Mouse (Mus musculus): ENCODE data around the gene Stt3a. TPM values are rescaled to one million over a fixed set of nuclear protein-coding genes. Genes with fewer than 3 reads are reported as not detected.

The Stt3a gene
- polyA plus RNA-seq, 1 experiment, result 287 TPM

GRCm38 (mm10) chr9:36794487-36794886, 27.0 kb upstream of the Stt3a start:
- Histone ChIP-seq H3K79me2 (ENCODE audit: control insufficient read depth, insufficient read depth) (peaks cover 40% of the 10 kb centered on the region), H3K27me3 (ENCODE audit: control insufficient read depth, insufficient read depth, insufficient read length) (no peaks in the 10 kb centered on the region), H3K36me3 (ENCODE audit: control insufficient read depth, insufficient read depth) (peaks cover 12% of the 10 kb centered on the region), H3K4me3 (ENCODE audit: insufficient read depth, poor library complexity, severe bottlenecking) (no peak overlapping the region), H3ac (ENCODE audit: control insufficient read depth, insufficient read length, low read depth) (no peak overlapping the region), H3K79me3 (ENCODE audit: low read depth) (peaks cover 20% of the 10 kb centered on the region)
- TF ChIP-seq CEBPB (IDR thresholded peaks at IDR 0.05; ENCODE audit: low read depth) (no peak), FOSL1 (IDR thresholded peaks at IDR 0.05; ENCODE audit: insufficient read depth, low read length, poor library complexity, severe bottlenecking) (no peak), MYOD1 (IDR thresholded peaks at IDR 0.05; ENCODE audit: control insufficient read depth, insufficient read length, low read depth) (no peak), CTCF (IDR thresholded peaks at IDR 0.05; ENCODE audit: control insufficient read depth, insufficient read depth, insufficient read length) (no peak), MAX (IDR thresholded peaks at IDR 0.05) (no peak), USF1 (IDR thresholded peaks at IDR 0.05; ENCODE audit: low read depth) (no peak), MYOG (IDR thresholded peaks at IDR 0.05; ENCODE audit: control insufficient read depth, extremely low read depth, insufficient read length) (no peak)

- Histone ChIP-seq H3K79me3 (ENCODE audit: low read depth) (peaks cover 20% of the 10 kb centered on the region), H3ac (ENCODE audit: control insufficient read depth, insufficient read length, low read depth) (no peak overlapping the region), H3K27me3 (ENCODE audit: control insufficient read depth, insufficient read depth, insufficient read length) (no peaks in the 10 kb centered on the region), H3K4me3 (ENCODE audit: insufficient read depth, poor library complexity, severe bottlenecking) (no peak overlapping the region), H3K79me2 (ENCODE audit: control insufficient read depth, insufficient read depth) (peaks cover 40% of the 10 kb centered on the region), H3K36me3 (ENCODE audit: control insufficient read depth, insufficient read depth) (peaks cover 23% of the 10 kb centered on the region)
- no peak for TF ChIP-seq CTCF (IDR thresholded peaks at IDR 0.05; ENCODE audit: control insufficient read depth, insufficient read depth, insufficient read length)
- TF ChIP-seq MYOG (IDR thresholded peaks at IDR 0.05; ENCODE audit: control insufficient read depth, extremely low read depth, insufficient read length), result no peak
- TF ChIP-seq CEBPB (IDR thresholded peaks at IDR 0.05; ENCODE audit: low read depth), result no peak
- no peak for TF ChIP-seq MYOD1 (IDR thresholded peaks at IDR 0.05; ENCODE audit: control insufficient read depth, insufficient read length, low read depth)
- TF ChIP-seq MAX (IDR thresholded peaks at IDR 0.05), result no peak
- no peak for TF ChIP-seq USF1 (IDR thresholded peaks at IDR 0.05; ENCODE audit: low read depth)
- no peak for TF ChIP-seq FOSL1 (IDR thresholded peaks at IDR 0.05; ENCODE audit: insufficient read depth, low read length, poor library complexity, severe bottlenecking)
Observed at GRCm38 (mm10) chr9:36792191-36792590, 24.7 kb upstream of the Stt3a start.

DNA sequence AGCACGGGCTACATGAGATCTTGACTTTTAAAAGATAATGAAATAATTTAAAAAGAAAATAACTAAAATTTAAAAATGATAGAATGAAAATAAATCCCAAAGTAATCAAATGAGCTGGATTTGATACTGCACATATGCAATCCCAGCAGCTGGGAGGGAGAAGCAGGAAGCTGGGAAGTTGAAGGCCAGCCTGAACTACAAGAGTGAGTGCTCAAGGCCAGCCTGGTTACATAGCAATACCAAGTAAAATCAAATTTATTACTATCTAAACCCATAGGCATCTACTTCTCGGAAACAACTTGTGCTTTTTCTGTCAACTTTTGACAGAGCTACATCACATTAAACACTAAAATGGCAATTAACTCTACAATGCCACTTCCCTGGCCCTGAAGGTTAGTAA, 16.4 kb upstream of the Stt3a start:
- no peaks in the 10 kb centered on the region for H3K79me2 ChIP-seq (ENCODE audit: control insufficient read depth, insufficient read depth)
- no peaks in the 10 kb centered on the region for H3K79me3 ChIP-seq (ENCODE audit: low read depth)
- no peaks in the 10 kb centered on the region for H3K27me3 ChIP-seq (ENCODE audit: control insufficient read depth, insufficient read depth, insufficient read length)
- H3ac ChIP-seq (ENCODE audit: control insufficient read depth, insufficient read length, low read depth), result no peak overlapping the region
- H3K4me3 ChIP-seq (ENCODE audit: insufficient read depth, poor library complexity, severe bottlenecking), result no peak overlapping the region
- TF ChIP-seq FOSL1 (IDR thresholded peaks at IDR 0.05; ENCODE audit: insufficient read depth, low read length, poor library complexity, severe bottlenecking) (no peak), MYOG (IDR thresholded peaks at IDR 0.05; ENCODE audit: control insufficient read depth, extremely low read depth, insufficient read length) (no peak), MYOD1 (IDR thresholded peaks at IDR 0.05; ENCODE audit: control insufficient read depth, insufficient read length, low read depth) (no peak), CTCF (IDR thresholded peaks at IDR 0.05; ENCODE audit: control insufficient read depth, insufficient read depth, insufficient read length) (no peak), MAX (IDR thresholded peaks at IDR 0.05) (no peak)
- H3K36me3 ChIP-seq (ENCODE audit: control insufficient read depth, insufficient read depth), result peaks cover 52% of the 10 kb centered on the region

DNA sequence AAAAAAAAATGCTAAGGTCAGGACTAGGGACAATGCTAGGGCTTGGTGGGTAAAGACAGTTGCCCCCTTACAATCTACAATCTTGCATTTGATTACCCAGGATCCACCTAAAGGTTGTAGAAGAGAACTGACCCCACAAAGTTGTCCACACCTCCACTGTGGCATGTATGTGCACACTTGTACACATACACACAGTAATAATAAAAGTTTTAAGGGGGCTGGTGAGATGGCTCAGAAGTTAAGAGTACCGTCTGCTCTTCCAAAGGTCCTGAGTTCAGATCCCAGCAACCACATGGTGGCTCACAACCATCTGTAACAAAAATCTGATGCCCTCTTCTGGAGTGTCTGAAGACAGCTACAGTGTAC, 1.6 kb upstream of the Stt3a start:
- Histone ChIP-seq H3K36me3 (ENCODE audit: control insufficient read depth, insufficient read depth) (peaks cover 12% of the 10 kb centered on the region), H3ac (ENCODE audit: control insufficient read depth, insufficient read length, low read depth) (no peak overlapping the region), H3K79me3 (ENCODE audit: low read depth) (peaks cover 28% of the 10 kb centered on the region), H3K79me2 (ENCODE audit: control insufficient read depth, insufficient read depth) (peaks cover 34% of the 10 kb centered on the region), H3K27me3 (ENCODE audit: control insufficient read depth, insufficient read depth, insufficient read length) (no peaks in the 10 kb centered on the region), H3K4me3 (ENCODE audit: insufficient read depth, poor library complexity, severe bottlenecking) (no peak overlapping the region)
- no peak for TF ChIP-seq FOSL1 (IDR thresholded peaks at IDR 0.05; ENCODE audit: insufficient read depth, low read length, poor library complexity, severe bottlenecking)
- TF ChIP-seq MYOG (IDR thresholded peaks at IDR 0.05; ENCODE audit: control insufficient read depth, extremely low read depth, insufficient read length), result no peak
- no peak for TF ChIP-seq USF1 (IDR thresholded peaks at IDR 0.05; ENCODE audit: low read depth)
- no peak for TF ChIP-seq MYOD1 (IDR thresholded peaks at IDR 0.05; ENCODE audit: control insufficient read depth, insufficient read length, low read depth)
- no peak for TF ChIP-seq CEBPB (IDR thresholded peaks at IDR 0.05; ENCODE audit: low read depth)
- TF ChIP-seq MAX (IDR thresholded peaks at IDR 0.05), result no peak
- no peak for TF ChIP-seq CTCF (IDR thresholded peaks at IDR 0.05; ENCODE audit: control insufficient read depth, insufficient read depth, insufficient read length)

DNA sequence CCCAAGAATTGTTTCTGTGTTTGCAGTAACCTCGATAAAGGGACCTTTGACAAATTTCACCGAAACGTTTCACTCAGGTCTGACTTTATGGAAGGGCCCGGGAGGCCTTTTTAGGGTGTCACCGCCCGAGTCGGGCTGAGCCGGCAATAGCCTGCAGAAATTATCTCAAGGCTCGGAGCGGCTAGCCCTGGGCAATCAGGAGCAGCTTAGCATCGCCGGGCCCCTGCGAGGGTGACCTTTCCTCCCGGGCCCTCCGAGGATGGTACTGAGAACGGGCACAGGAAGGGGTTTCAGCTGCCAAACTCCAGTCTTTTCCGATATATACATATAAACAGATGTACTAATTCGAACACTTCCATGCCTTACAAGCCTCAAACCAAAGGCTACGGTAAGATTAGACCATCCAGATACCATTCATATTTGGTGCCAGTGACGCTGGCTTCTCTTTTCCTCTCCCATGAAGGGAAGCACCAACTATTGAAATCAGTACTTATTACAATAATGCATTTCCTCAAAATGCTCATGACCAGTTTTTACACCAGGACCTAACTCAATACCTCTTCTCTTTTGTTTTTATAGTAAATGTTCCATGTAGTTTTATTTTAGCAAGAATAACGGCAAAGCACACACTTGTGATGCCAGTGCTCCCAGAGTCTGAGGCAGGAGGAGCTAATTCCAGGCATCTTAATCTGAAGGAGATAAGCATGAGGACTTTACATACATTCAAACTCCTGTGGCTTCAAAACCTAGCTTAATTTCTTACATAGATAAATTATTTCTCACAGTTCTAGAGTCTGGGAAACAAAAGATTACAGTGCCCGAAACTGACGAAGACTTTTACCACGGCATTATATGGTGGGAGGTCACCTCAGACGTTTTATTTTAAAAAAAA, 923 bp upstream of the Stt3a start:
- H3K79me2 ChIP-seq (ENCODE audit: control insufficient read depth, insufficient read depth), result peaks cover 40% of the 10 kb centered on the region
- peaks cover 30% of the 10 kb centered on the region for H3K79me3 ChIP-seq (ENCODE audit: low read depth)
- peaks cover 18% of the 10 kb centered on the region for H3K36me3 ChIP-seq (ENCODE audit: control insufficient read depth, insufficient read depth)
- no peaks in the 10 kb centered on the region for H3K27me3 ChIP-seq (ENCODE audit: control insufficient read depth, insufficient read depth, insufficient read length)
- peak overlapping the region; percentile 52 for H3K4me3 ChIP-seq (ENCODE audit: insufficient read depth, poor library complexity, severe bottlenecking)
- no peak for TF ChIP-seq FOSL1 (IDR thresholded peaks at IDR 0.05; ENCODE audit: insufficient read depth, low read length, poor library complexity, severe bottlenecking)
- TF ChIP-seq USF1 (IDR thresholded peaks at IDR 0.05; ENCODE audit: low read depth), result no peak
- TF ChIP-seq CTCF (IDR thresholded peaks at IDR 0.05; ENCODE audit: control insufficient read depth, insufficient read depth, insufficient read length), result no peak
- no peak for TF ChIP-seq CEBPB (IDR thresholded peaks at IDR 0.05; ENCODE audit: low read depth)
- no peak for TF ChIP-seq MYOG (IDR thresholded peaks at IDR 0.05; ENCODE audit: control insufficient read depth, extremely low read depth, insufficient read length)
- TF ChIP-seq MAX (IDR thresholded peaks at IDR 0.05), result no peak
- TF ChIP-seq MYOD1 (IDR thresholded peaks at IDR 0.05; ENCODE audit: control insufficient read depth, insufficient read length, low read depth), result no peak
- peak overlapping the region; percentile 71 for H3ac ChIP-seq (ENCODE audit: control insufficient read depth, insufficient read length, low read depth)

Data from C2C12 (cell line).